Mouse (Mus musculus): ENCODE measurements at regions not wholly inside any gene's neighbourhood (a gene's known extent, or its start where the extent isn't known, plus 50 kb on each side); places are given as distances from the start of the nearest gene placed in this dataset.

DNA sequence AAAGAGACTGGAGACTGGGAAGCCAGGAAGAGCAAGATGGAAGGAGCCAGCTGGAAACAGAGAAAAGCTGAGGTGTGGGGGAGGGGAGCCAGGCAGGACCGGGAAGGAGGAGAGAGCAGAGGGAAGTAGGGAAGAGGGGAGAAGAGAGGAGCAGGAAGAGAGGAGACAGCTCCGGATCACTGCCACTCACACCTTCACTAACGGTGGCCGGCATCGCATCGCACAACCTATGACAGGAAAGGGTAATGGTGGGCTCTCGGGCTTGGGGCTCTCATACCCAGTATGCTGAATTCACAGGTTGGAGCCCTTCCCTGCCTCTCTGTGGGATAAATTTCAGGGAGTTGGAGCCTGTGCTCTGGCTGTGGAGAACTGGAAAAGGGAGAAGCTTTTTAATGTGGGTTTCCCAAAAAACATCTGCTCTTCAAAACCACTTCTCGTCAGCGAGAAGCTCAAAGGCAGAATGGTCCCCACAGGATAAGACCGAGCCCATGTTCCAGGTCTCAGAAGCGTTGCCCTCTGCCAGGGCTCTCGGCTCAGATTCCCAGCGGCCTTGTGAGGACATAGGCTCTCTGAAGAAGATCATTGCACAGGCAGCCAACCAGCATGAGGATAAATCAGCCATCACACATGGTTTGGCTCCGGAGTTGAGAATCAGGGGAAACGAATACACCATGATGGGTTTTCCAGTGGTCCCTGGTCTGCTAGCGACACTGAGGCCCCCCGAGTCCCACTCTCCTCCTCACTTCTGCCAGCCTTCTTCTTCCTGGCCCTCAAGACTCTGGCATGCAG is 53.8 kb upstream of the Coro2b start:
- no peak for DNase-seq

DNA sequence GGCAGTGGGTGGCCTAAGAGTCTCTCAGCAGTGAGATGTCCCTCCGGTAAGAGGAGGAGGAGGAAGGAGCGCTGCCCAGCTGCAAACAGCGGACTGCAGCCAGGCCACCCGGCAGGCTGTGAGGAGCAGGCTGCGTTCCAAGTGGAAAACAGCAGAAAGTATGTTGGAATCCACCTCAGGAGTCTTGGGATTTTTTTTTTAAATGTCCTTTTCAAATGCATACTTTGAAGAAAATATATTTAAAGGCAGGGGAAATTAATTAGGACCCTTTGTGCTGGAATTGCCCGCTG is 54.3 kb upstream of the Coro2b start:
- DNase-seq: no peak

- no peak for DNase-seq
Measured at GRCm38 (mm10) chr9:62598056-62598455, 61.2 kb upstream of the Coro2b start.

GRCm38 (mm10) chr9:62598956-62599355 is 62.1 kb upstream of the Coro2b start:
- no peak for DNase-seq

GRCm38 (mm10) chr9:62610526-62610925 is 67.1 kb upstream of the Itga11 start:
- no peak for DNase-seq

DNA sequence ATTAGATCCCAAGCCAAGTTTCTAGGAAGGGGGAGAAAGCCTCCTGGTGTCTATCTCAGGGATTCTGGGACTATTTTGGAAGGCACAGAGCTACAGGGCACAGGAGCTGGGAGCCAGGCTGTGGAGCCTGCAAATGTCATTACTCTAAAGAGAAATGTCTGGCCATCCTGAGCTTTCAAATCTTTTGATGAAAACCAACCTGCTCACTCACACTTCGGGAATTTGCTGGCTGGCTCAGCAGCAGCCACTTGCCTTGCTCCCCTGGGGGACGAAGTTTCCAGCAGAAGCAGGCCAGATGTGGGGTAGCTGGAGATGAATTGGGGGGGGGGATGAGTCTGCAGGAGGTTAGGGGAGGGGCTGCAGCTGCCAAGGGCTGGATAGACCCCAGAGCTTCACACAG is 66.2 kb upstream of the Itga11 start:
- DNase-seq: no peak

DNA sequence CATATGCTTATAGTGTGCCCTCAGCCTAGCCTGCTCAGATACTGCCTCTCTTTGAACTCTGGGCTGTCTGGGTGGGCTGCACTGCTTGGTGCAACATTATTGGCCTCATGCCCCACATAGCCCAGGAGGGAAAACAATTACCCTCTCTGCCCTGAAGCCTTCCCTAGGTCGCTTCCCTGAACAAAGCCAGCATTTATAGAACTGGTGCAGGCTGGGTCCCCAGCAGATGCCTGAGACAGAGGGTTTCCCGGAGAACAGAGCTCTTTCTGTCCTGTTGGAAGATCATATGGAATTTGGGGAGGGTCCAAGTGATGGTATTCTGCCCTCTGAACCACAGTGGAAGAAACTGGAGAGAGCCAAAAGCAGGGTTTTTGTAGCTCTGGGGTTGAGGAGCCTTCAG is 64.6 kb upstream of the Itga11 start:
- DNase-seq: no peak

- peak in 1 of 2 experiments; percentile 15 for DNase-seq
Measured at GRCm38 (mm10) chr9:62613806-62614205, 63.8 kb upstream of the Itga11 start.

DNA sequence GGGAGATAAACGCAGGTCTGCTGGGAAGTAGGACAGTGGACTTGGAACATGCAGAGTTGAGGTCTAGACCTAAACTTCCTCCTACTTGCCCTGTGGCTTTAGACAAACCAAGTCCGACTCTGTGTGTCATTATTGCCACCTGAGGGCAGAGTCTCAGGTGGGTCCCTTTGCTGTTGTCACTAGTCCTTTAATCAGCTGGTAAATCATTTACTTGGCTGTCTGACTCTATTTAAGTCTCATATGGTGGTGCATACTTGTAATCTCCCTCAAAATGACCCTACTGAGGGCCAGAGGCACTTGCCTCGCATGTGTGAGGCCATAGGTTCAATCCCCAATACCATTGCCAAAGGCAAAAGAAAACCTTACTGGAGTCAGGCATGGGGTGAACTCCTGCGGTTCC is 62.7 kb upstream of the Itga11 start:
- DNase-seq: no peak

- DNase-seq: no peak
Measured at GRCm38 (mm10) chr9:62615799-62616198, 61.8 kb upstream of the Itga11 start.

DNA sequence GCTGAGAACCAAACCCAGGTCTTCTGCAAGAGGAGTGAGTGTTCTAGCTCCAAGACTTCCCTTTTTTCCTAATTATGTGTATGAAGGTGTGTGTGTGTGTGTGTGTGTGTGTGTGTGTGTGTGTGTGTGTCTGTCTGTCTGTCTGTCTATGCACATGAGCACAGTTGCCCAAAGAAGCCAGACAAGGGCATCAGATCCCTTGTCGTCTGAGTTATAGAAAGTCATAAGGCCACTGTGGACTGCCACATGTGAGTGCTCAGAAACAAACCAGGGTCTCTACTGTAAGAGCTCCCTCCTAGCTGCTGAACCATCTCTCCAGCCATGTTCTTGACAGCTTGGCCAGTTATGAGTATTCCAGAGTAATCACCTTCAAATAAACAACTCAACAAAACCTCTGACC is 58.6 kb upstream of the Itga11 start:
- DNase-seq: no peak

- DNase-seq: no peak
Measured at GRCm38 (mm10) chr9:62620901-62621445, 56.7 kb upstream of the Itga11 start.

DNA sequence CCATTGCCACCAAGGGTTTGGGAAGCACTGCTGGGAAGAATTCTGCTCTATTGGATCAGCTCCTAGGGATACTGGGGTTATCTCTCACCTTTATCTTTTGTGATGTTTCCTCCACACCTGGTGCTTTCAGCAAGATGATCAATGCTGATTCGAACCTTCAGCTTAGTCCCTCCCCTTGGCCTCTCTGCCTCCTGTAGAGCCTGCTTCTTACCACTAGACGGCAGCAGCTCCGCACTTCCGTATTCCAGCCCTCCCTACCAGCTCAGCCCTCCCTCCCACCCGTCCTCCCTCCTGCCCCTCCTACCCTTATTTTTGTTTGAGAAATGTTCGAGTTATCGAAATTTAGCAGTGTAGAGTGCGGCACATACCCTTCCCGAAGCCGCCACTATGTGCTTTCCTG is 55.5 kb upstream of the Itga11 start:
- DNase-seq: no peak

- DNase-seq: no peak
Measured at GRCm38 (mm10) chr9:62624562-62625044, 53.0 kb upstream of the Itga11 start.

DNA sequence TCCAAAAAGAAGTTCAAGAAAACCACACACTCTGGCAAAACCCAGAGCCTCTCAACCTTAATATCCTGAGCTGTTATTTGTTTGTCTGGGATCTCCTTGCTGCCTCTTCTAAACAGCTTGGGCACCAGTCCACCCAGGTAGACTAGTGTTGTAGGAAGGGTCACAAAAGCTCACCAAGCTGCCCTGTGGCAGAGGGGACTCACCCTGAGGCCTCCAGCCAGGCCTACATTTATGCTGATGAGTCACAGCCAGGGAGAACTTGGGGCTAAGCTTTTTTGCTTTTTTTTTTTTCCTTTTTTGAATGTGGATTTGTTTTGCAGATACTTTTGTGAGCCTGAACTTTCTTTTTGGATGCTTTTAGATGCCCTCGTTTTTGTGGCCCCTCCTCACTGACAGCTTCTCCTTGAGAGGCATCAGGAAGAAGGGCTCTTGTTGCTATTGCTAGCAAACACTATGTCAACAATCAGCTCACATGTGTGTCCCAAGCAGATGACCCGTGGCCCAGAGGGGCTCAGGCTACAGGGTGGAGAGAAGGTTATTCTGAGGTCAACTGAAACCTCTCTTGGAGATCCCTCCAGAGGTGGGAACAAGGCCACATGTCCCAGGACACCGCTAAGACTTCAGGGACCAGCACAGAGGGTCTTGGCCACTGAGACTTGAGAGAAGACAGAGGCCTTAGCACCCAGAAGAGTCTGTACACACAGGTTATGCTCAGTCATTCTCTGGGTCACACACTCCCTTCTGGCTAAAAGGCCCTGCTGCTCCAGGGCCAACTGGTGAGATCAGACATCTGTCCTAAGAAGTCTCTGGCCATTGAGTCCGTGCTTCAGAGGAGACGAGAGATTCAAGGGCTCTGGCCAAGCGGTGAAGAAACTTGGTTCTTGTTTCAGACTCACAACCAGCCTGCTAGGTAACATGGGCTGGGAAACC is 50.3 kb upstream of the Itga11 start:
- DNase-seq: no peak

Data from kidney, adult 8-10 months (tissue).